Mouse (Mus musculus) CH12.LX (cell line): Measurements from ENCODE around the gene Ssbp2.

Source experiments
- CTCF ChIP-seq, 2 experiments: IDR thresholded peaks in 1 of 2; conservative IDR thresholded peaks in 1 of 2; 2 replicates each; pipeline ENCODE4 v1.5.1; 2011 to 2012; ENCODE audit warnings: low read depth in 2 of 2, low read length in 2 of 2, improper control_type of control experiment in 1 of 2, inconsistent platforms in 1 of 2, mild to moderate bottlenecking in 1 of 2, moderate library complexity in 1 of 2
- ELF1 ChIP-seq: IDR thresholded peaks from 2 replicates; pipeline ENCODE4 v1.6.1; 2014; ENCODE audit warnings: low read depth, mild to moderate bottlenecking, inconsistent platforms, low read length, improper control_type of control experiment
- SIN3A ChIP-seq: IDR thresholded peaks from 2 replicates; pipeline ENCODE4 v1.6.1; 2012; ENCODE audit warnings: low read length, improper control_type of control experiment, inconsistent platforms
- USF2 ChIP-seq: conservative IDR thresholded peaks from 2 replicates; pipeline ENCODE4 v1.6.1; 2011; ENCODE audit warnings: low read depth, low read length, improper control_type of control experiment
- ZC3H11A ChIP-seq: IDR thresholded peaks from 2 replicates; pipeline ENCODE4 v1.6.1; 2012; ENCODE audit warnings: low read depth, mild to moderate bottlenecking, inconsistent platforms, low read length, improper control_type of control experiment

DNA sequence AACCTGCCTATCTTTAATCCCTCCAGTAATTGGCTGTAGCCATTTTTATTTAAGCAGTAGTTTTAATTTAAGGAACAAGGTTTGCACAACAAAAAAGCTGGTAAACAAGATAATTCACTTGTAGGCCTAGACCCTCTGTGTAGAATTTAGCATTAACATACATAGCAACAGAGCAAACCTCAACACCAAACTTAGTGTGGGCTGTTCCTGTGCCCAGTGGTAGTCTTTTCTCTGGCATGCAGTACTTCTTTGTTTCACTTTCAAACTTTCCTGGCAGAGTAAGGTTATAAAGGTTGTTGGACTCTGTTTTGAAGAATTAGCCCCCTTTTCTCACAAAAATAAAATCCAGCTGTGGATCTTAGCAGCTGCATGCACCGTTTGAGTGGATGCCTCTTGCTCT is 48.9 kb downstream of the Ssbp2 start:
- no peak for TF ChIP-seq CTCF (conservative IDR thresholded peaks at IDR 0.05 in 1 of 2, IDR thresholded peaks at IDR 0.05 in 1 of 2; ENCODE audit: low read depth in 2 of 2, low read length in 2 of 2)
- no peak for TF ChIP-seq SIN3A
- no peak for TF ChIP-seq ZC3H11A
- TF ChIP-seq ELF1: no peak
- TF ChIP-seq USF2: no peak
